Mouse (Mus musculus): ENCODE data around the gene Cpsf7.

GRCm38 (mm10) chr19:10564278-10564677 is 39.2 kb downstream of the Cpsf7 start:
- TF ChIP-seq CTCF (IDR thresholded peaks at IDR 0.05; ENCODE audit: insufficient read depth, low read length) (no peak), POLR2A (IDR thresholded peaks at IDR 0.05; ENCODE audit: borderline replicate concordance, extremely low read depth, low read depth, low read length) (no peak)

Data from lung, adult 2 months (tissue).